Mouse (Mus musculus): Measurements from ENCODE around the gene Thoc3. TPM values are rescaled to one million over a fixed set of nuclear protein-coding genes. Genes with fewer than 3 reads are reported as not detected.
A peak's percentile ranks its signal among the peaks of the same experiment; 100 is the strongest.

Gene Thoc3
- polyA plus RNA-seq, 1 experiment from 2014 or later, result 92.9 TPM

DNA sequence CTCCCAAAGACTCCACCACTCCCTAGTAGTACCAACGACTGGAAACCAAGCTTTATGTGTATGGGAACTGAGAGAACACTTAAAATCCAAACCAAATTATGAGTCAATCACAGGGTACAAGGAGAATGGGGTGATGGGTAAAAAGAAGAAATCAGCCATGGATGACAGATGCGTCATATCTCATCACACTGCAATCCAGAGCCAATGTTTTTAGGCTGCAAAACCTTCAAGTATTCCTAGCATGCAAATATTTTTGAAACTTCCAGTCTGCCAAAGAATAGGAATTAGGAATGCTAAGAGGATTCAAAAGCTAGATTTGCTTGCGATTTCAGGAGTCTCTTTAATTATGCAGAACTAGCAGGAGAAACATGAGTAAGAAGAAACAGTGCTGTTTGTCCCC, 39.9 kb downstream of the Thoc3 start:
- Histone ChIP-seq H3K4me2 (replicated peaks) (no peak overlapping the region), H3K27ac (no peak overlapping the region), H3K4me1 (replicated peaks; ENCODE audit: control insufficient read depth, insufficient read depth, low read length) (peaks cover 9% of the 10 kb centered on the region; the same call in 1 of the 2 replicates), H3K4me3 (replicated peaks; ENCODE audit: low read length) (no peak overlapping the region), H3K36me3 (replicated peaks; ENCODE audit: control insufficient read depth, insufficient read depth) (no peaks in the 10 kb centered on the region), H3K9ac (no peak overlapping the region), H3K9me3 (ENCODE audit: control insufficient read depth, low read length) (no peaks in the 10 kb centered on the region), H3K27me3 (ENCODE audit: control insufficient read depth, insufficient read depth, low read length) (no peaks in the 10 kb centered on the region)
- ATAC-seq (ENCODE audit: low FRiP score) (no peak), DNase-seq (ENCODE audit: low spot score) (no peak)
- 86% methylated on average over 3 of the region's 3 CpGs for WGBS

DNA sequence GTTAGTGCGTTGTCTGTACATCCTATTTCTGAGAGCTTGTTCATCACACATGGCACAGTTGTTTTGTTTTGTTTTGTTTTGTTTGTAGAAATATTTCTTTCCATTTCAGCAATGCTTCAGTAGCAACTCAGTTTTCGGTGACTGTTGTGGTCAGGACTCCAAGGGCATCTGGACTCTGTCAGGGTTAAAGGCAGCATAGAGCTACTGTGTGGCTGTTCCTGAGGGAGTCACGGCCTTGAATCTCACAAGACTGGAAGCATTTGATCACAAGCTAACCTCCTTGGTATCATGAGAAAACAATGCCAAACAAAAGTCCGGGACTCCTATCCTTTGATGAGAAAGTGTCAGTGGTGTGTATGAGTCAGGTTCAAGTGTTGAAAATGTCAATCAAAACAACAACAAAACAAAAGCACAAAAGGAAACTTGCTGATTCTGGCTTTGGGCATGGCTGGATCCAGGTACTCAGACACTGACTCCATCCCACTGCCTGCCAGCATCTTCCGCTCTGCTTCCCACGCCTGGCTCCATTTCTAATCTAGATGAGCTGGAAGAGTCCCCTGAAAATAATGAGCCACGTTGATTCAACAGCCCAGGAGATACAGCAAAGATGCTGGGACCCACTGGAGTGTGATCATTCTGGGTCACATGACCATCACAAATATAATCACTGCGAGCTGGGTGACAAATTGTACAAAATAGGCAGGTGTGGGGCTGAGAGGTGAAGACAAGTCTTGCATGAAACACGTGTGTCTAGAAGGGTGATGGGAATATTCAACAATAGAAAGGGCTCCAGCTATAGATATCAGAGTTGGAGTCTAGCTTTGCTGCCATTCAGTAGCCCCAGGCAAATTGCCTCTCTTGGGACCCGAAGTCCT, 41.6 kb downstream of the Thoc3 start:
- no peak overlapping the region for H3K4me2 ChIP-seq (replicated peaks)
- peaks cover 9% of the 10 kb centered on the region; the same call in 1 of the 2 replicates for H3K4me1 ChIP-seq (replicated peaks; ENCODE audit: control insufficient read depth, insufficient read depth, low read length)
- no peaks in the 10 kb centered on the region for H3K9me3 ChIP-seq (ENCODE audit: control insufficient read depth, low read length)
- H3K4me3 ChIP-seq (replicated peaks; ENCODE audit: low read length), result no peak overlapping the region
- no peak for DNase-seq (ENCODE audit: low spot score)
- WGBS, result 76% methylated on average over 10 of the region's 10 CpGs
- H3K27ac ChIP-seq, result no peak overlapping the region
- no peaks in the 10 kb centered on the region for H3K36me3 ChIP-seq (replicated peaks; ENCODE audit: control insufficient read depth, insufficient read depth)
- no peaks in the 10 kb centered on the region for H3K27me3 ChIP-seq (ENCODE audit: control insufficient read depth, insufficient read depth, low read length)
- no peak for ATAC-seq (ENCODE audit: low FRiP score)
- no peak overlapping the region for H3K9ac ChIP-seq

DNA sequence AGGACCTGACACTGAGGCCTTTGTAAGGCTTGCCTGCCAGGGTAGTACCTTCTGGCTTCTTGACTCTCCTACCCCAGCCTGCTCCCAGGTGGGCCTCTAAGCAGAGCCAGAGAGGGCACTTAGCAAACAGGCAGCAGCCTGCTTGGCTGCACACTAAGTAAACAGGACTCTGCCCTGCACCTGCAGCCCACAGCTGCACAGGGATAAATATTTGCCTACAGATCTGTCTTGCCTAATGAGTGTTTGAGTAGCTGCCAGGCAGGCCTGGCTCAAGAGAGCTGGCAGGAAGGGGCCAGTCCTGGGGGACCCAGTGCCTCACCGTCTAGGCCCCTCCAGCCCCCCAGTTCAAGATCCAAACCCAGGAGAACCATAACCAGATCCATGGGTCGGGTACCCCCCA, 43.4 kb downstream of the Thoc3 start:
- Histone ChIP-seq H3K27ac (peak overlapping the region; percentile 57; the same call in 1 of the 2 replicates), H3K4me2 (replicated peaks) (no peak overlapping the region), H3K36me3 (replicated peaks; ENCODE audit: control insufficient read depth, insufficient read depth) (no peaks in the 10 kb centered on the region), H3K9me3 (ENCODE audit: control insufficient read depth, low read length) (no peaks in the 10 kb centered on the region), H3K4me3 (replicated peaks; ENCODE audit: low read length) (no peak overlapping the region), H3K27me3 (ENCODE audit: control insufficient read depth, insufficient read depth, low read length) (no peaks in the 10 kb centered on the region), H3K9ac (no peak overlapping the region), H3K4me1 (replicated peaks; ENCODE audit: control insufficient read depth, insufficient read depth, low read length) (peaks cover 9% of the 10 kb centered on the region; the same call in 1 of the 2 replicates)
- ATAC-seq (ENCODE audit: low FRiP score) (peak; percentile 78), DNase-seq (ENCODE audit: low spot score) (peak; percentile 40)
- WGBS, result 59% methylated on average over 2 of the region's 2 CpGs

DNA sequence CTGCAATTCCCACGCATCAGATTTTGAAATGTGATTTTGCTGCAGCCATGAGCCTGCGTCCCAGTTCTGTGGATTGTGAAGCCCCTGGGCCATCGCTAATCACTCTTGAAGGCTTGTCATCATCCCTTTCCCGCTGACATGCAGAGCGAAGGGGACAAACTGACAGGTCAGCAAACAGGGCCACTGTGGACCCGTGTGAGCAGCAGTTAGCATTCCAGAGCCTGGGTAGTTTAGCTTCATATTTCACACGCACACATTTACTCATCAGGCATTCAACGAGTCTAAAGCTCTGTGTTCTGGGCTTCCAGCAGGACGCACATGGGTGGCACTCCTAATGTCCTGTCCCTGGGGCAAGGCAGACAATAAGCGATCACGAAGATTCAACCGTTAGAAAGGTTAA, 48.4 kb downstream of the Thoc3 start:
- H3K4me3 ChIP-seq (replicated peaks; ENCODE audit: low read length), result no peak overlapping the region
- H3K27ac ChIP-seq, result no peak overlapping the region
- H3K9ac ChIP-seq, result no peak overlapping the region
- H3K36me3 ChIP-seq (replicated peaks; ENCODE audit: control insufficient read depth, insufficient read depth), result no peaks in the 10 kb centered on the region
- peaks cover 18% of the 10 kb centered on the region; the same call in 1 of the 2 replicates for H3K4me1 ChIP-seq (replicated peaks; ENCODE audit: control insufficient read depth, insufficient read depth, low read length)
- H3K4me2 ChIP-seq (replicated peaks), result no peak overlapping the region
- 56% methylated on average over 12 of the region's 12 CpGs for WGBS
- DNase-seq (ENCODE audit: low spot score), result no peak
- H3K9me3 ChIP-seq (ENCODE audit: control insufficient read depth, low read length), result no peaks in the 10 kb centered on the region
- H3K27me3 ChIP-seq (ENCODE audit: control insufficient read depth, insufficient read depth, low read length), result no peaks in the 10 kb centered on the region
- no peak for ATAC-seq (ENCODE audit: low FRiP score)

DNA sequence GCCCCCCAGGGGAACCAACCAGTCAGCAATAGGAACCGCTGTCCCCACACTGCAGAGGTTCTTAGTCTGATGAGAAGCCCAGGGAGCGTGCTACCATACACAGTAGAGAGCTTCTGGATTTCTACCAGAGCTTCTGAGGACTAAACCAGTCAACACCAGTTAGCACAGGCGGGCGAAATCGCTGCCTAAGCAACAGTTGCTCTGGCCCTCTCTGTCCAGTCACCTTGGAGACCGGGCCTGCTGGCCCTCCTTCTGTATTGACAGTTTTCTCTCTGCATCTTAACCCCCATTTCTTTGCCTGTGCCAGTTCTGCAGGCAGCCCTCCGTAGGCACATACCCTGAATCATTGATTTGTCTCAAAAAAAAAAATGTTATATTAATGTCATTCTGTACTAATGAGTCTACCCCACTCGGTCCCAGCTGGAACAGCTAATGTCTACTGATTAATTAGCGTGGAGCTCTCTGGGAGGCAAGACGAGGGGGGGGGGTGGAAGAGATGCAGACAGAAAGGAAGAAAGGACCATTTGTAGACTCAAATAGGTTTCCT, 49.8 kb downstream of the Thoc3 start:
- Histone ChIP-seq H3K9ac (no peak overlapping the region), H3K27ac (peak overlapping the region; percentile 60), H3K4me3 (replicated peaks; ENCODE audit: low read length) (no peak overlapping the region), H3K36me3 (replicated peaks; ENCODE audit: control insufficient read depth, insufficient read depth) (no peaks in the 10 kb centered on the region), H3K4me1 (replicated peaks; ENCODE audit: control insufficient read depth, insufficient read depth, low read length) (peaks cover 13% of the 10 kb centered on the region; the same call in 1 of the 2 replicates), H3K4me2 (replicated peaks) (no peak overlapping the region), H3K27me3 (ENCODE audit: control insufficient read depth, insufficient read depth, low read length) (no peaks in the 10 kb centered on the region), H3K9me3 (ENCODE audit: control insufficient read depth, low read length) (no peaks in the 10 kb centered on the region)
- WGBS, result 37% methylated on average over 10 of the region's 10 CpGs
- peak; percentile 67 for DNase-seq (ENCODE audit: low spot score)
- ATAC-seq (ENCODE audit: low FRiP score), result peak; percentile 43; the same call in 1 of the 2 replicates

DNA sequence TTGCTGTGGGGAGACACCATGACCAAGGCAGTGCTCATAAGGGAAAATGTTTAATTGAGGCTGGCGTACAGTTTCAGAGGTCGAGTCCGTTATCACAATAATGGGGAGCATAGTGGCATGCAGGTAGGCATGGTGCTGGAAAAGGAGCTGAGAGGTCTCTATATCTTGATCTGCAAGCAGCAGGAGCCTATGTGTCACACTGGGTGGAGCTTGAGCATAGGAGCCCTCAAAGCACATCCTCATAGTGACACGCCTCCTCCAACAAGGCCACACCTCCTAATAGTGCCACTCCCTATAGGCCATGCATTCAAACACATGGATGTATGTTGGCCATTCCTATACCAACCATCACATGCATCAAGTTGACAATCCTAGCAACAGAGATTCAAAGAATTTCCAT, 53.6 kb downstream of the Thoc3 start:
- no peak for ATAC-seq (ENCODE audit: low FRiP score)

DNA sequence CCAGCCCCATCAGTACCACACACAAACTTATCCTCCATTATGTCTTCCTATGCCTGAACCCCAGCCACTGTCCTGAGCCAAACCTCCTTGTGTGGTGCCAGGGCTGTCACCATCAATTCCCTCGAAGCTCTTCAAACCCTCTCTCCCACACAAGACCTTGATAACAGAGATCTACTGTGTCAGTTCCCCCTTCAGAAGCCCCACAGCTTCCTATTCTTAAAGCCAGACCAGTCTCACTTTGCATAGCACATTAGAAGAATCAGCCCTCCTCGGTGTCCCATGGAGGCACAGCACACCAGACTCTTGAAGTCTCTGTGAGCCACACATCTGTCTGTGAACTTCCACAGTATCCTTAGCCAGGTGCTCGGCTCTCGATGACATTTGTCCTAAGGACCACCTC, 55.9 kb downstream of the Thoc3 start:
- Histone ChIP-seq H3K27ac (no peak overlapping the region), H3K9me3 (ENCODE audit: control insufficient read depth, low read length) (no peaks in the 10 kb centered on the region), H3K9ac (no peak overlapping the region), H3K4me2 (replicated peaks) (no peak overlapping the region), H3K4me3 (replicated peaks; ENCODE audit: low read length) (no peak overlapping the region), H3K4me1 (replicated peaks; ENCODE audit: control insufficient read depth, insufficient read depth, low read length) (no peaks in the 10 kb centered on the region; the same call in 1 of the 2 replicates), H3K27me3 (ENCODE audit: control insufficient read depth, insufficient read depth, low read length) (no peaks in the 10 kb centered on the region), H3K36me3 (replicated peaks; ENCODE audit: control insufficient read depth, insufficient read depth) (no peaks in the 10 kb centered on the region)
- ATAC-seq (ENCODE audit: low FRiP score), result no peak
- DNase-seq (ENCODE audit: low spot score), result no peak
- WGBS, result 86% methylated on average over 4 of the region's 4 CpGs

More for the DNA sequence above, 53.6 kb downstream of the Thoc3 start:
- Histone ChIP-seq H3K4me3 (replicated peaks; ENCODE audit: low read length) (no peak overlapping the region), H3K9ac (no peak overlapping the region), H3K4me2 (replicated peaks) (no peak overlapping the region), H3K27ac (no peak overlapping the region), H3K27me3 (ENCODE audit: control insufficient read depth, insufficient read depth, low read length) (no peaks in the 10 kb centered on the region), H3K4me1 (replicated peaks; ENCODE audit: control insufficient read depth, insufficient read depth, low read length) (peaks cover 13% of the 10 kb centered on the region), H3K36me3 (replicated peaks; ENCODE audit: control insufficient read depth, insufficient read depth) (no peaks in the 10 kb centered on the region), H3K9me3 (ENCODE audit: control insufficient read depth, low read length) (no peaks in the 10 kb centered on the region)
- 97% methylated on average over 4 of the region's 4 CpGs for WGBS
- DNase-seq (ENCODE audit: low spot score), result no peak

DNA sequence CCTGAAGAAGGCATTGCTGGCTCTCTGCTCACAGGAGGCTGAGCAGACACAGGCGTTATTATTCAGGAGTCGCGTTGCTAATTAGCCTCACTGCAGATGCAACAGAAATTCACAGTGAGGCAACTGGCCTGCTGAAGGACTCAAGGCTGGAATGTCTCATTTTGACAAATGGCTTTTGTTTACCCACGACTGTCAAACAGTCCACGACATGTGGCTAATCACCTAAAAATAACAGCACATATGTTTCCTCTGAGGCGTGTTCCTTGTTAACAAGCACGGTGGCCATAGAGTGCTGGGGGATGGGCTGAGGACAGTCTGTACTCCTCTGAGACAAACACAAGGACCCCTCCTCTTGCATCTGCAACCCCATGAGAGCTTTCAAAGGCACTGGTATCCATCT, 56.4 kb downstream of the Thoc3 start:
- Histone ChIP-seq H3K27ac (0 out of 2 replicates have a peak overlapping the region, but pooled peaks have one; percentile 9), H3K4me2 (replicated peaks) (no peak overlapping the region), H3K36me3 (replicated peaks; ENCODE audit: control insufficient read depth, insufficient read depth) (no peaks in the 10 kb centered on the region), H3K27me3 (ENCODE audit: control insufficient read depth, insufficient read depth, low read length) (no peaks in the 10 kb centered on the region), H3K9ac (no peak overlapping the region), H3K4me1 (replicated peaks; ENCODE audit: control insufficient read depth, insufficient read depth, low read length) (no peaks in the 10 kb centered on the region; the same call in 1 of the 2 replicates), H3K9me3 (ENCODE audit: control insufficient read depth, low read length) (no peaks in the 10 kb centered on the region), H3K4me3 (replicated peaks; ENCODE audit: low read length) (no peak overlapping the region)
- 14% methylated on average over 7 of the region's 7 CpGs for WGBS
- no peak for ATAC-seq (ENCODE audit: low FRiP score)
- peak; percentile 43 for DNase-seq (ENCODE audit: low spot score)

DNA sequence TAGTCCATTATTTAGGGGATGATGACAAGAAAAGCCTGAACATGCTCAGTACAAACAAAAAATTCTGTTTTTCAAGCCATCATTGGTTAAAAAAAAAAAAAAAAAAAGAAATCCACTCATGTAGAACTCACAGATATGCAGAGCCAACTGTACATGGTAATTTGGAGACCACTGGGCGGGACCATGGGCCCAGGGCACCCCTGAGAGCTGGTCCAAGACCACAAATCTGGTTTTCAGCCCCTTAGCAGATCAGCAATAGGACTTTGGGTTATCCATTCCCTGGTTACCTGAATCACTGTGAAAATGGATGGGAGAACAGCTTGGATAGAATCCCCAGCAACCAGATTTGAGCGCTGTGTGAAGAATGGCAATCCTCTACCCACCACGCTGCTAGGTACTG, 57.0 kb downstream of the Thoc3 start:
- DNase-seq (ENCODE audit: low spot score), result no peak
- no peaks in the 10 kb centered on the region for H3K36me3 ChIP-seq (replicated peaks; ENCODE audit: control insufficient read depth, insufficient read depth)
- no peaks in the 10 kb centered on the region for H3K9me3 ChIP-seq (ENCODE audit: control insufficient read depth, low read length)
- ATAC-seq (ENCODE audit: low FRiP score), result no peak
- WGBS, result 82% methylated on average over 3 of the region's 3 CpGs
- H3K27me3 ChIP-seq (ENCODE audit: control insufficient read depth, insufficient read depth, low read length), result no peaks in the 10 kb centered on the region
- H3K4me1 ChIP-seq (replicated peaks; ENCODE audit: control insufficient read depth, insufficient read depth, low read length), result no peaks in the 10 kb centered on the region; the same call in 1 of the 2 replicates
- 0 out of 2 replicates have a peak overlapping the region, but pooled peaks have one; percentile 9 for H3K27ac ChIP-seq
- H3K9ac ChIP-seq, result no peak overlapping the region
- no peak overlapping the region for H3K4me2 ChIP-seq (replicated peaks)
- H3K4me3 ChIP-seq (replicated peaks; ENCODE audit: low read length), result no peak overlapping the region
